Mouse (Mus musculus): ENCODE measurements around the gene Sf3b2.

DNA sequence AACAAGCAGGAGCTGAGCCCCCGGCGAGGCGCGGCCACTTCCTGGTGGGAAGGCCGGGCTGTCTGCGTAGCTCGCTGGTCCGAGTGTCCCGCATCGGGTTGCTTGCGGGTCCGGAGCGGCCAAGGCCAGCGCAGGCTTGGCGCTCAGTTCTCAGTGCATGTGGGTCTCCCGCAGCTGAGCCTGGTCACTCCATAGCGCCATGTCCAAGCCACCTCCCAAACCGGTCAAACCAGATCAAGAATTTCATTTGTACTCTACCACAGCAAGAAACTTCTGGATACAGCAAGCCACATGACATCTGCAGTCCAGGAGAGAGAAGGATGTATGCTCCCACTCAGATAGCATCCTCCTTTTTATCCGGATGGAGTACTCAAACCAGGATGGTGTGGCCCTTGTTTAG, 32.7 kb upstream of the Sf3b2 start:
- TF ChIP-seq POLR2A (IDR thresholded peaks at IDR 0.05; ENCODE audit: insufficient read length, low read depth): no peak
- no peak for TF ChIP-seq MYOD1 (IDR thresholded peaks at IDR 0.05; ENCODE audit: control insufficient read depth in 1 of 3, insufficient read length in 2 of 3, low read depth in 2 of 3)
- TF ChIP-seq POLR2AphosphoS2 (IDR thresholded peaks at IDR 0.05; ENCODE audit: insufficient read length, low read depth): no peak
- no peak for TF ChIP-seq E2F4 (IDR thresholded peaks at IDR 0.05; ENCODE audit: insufficient read depth)
- TF ChIP-seq MYOG (IDR thresholded peaks at IDR 0.05; ENCODE audit: control insufficient read depth in 1 of 3, insufficient read depth in 1 of 3, insufficient read length in 2 of 3, low read depth in 2 of 3): no peak
- no peak for TF ChIP-seq USF1 (IDR thresholded peaks at IDR 0.05; ENCODE audit: low read depth)
